Mouse (Mus musculus): ENCODE results near the gene Zfp382. TPM values are rescaled to one million over a fixed set of nuclear protein-coding genes. Genes with fewer than 3 reads are reported as not detected.

Zfp382 gene
- polyA plus RNA-seq (2014; fragmentation: Illumina TruSeq; extraction: RNeasy Lipid Tissue Mini Kit (QIAGEN cat#74804); ENCODE audit: low replicate concordance): 0.37 TPM

GRCm38 (mm10) chr7:30121308-30122187, at the start of gene Zfp382:
Gene Zfp382, plus strand, starts transcription at chr7:30121942.

DNA sequence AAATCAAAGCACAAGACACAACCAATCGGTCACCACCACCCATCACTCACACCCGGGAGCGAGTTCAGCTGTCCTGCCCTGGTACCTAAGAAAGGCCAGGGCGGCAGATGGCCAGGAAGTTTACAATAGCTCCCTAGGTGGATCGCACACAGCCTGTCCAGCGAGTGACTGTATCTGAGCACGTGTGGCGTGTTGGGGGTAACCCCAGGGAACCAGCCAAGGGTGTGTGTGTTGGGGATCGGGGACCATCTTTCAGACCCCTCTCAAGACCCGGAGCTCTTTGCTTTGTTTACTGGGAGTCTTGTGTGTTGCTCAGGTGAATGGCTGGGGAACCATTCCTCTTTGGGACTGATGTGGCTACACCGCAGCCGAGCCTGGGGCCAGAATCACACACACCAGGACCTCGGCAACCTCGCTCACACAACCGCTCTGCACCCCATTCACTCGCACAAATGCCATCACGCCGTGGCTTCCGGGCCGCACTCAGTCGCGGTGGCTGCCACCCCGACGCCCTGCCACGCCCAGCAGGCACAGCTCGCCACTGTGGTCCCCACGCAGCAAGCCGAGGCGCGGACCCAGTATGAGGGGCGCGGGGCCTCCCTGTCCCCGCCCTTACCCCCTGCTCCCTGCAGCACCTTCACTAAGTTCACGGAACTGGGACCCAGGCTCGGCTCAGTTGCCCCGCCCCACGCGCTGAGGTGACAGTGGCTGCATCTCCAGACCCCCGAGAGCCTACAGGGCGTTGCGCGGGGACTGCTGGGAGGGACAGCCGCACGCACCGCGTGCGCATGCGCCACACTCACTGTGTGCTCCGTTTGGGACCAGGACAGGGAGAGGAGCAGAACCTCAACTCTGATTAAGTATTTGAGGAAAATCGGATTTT, 49.4 kb upstream of the Zfp382 start, which contains the start of gene Zfp82:
Gene Zfp82 (minus strand): TSS at position 755 of the 883 bp plus-strand sequence.

GRCm38 (mm10) chr7:30090092-30090969, 31.4 kb upstream of the Zfp382 start, which contains the start of the genes Gm26920 and Zfp566:
Gene Gm26920, minus strand, starts transcription at chr7:30090410.
Gene Zfp566, minus strand, starts transcription at chr7:30090527.

DNA sequence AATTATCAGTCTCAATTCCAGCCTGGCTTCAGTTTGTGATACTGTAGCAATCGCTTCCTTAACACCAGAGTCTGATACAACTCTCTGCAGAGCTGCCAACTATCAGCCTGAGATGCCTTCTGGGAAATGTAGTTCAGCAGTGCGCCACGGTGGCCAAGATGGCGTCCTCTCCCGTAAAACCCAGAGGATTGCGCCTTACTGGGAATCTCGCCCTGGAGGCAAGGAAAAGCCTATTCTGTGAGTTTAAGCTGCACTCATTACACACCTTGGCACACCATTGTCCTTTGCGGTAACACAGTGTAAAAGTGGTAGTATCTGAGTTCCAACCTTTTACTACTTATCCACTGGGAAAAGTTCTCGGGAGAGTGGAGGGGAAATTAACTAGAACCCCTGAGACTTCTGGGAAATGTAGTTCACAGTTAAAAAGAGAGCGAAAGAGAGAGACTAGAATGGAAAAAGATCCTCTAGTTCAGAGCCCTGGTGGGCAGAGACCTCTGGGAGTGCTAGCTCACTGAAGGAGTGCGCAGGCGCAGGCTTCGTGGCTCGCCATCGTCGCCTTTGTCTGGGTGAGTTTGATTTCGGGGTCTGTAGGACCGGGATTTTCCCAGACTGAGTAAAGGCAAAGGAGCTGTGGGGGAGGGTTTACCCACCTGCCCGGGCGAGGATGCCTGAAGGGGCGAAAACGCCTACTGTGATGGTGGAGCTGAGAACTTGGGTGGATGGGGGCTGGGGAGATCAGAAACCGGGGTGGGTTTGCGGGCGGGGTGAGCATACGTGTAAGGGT, 26.9 kb upstream of the Zfp382 start, which contains the start of gene Zfp260:
Gene Zfp260 (plus strand): TSS at position 132 of the 784 bp plus-strand sequence.

GRCm38 (mm10) chr7:30169583-30170282, 48.0 kb downstream of the Zfp382 start, which contains the start of gene Zfp146:
Gene Zfp146, minus strand, starts transcription at chr7:30169750.

GRCm38 (mm10) chr7:30183879-30184289, 62.1 kb downstream of the Zfp382 start, which contains the start of gene Cox7a1:
Gene Cox7a1, plus strand, starts transcription at chr7:30184144.

Other genes starting within 250 kb of the Zfp382 start
- 4.0 TPM for gene Zfp27, start 215.4 kb upstream of the Zfp382 start, polyA plus RNA-seq (2014; fragmentation: Illumina TruSeq; extraction: RNeasy Lipid Tissue Mini Kit (QIAGEN cat#74804); ENCODE audit: low replicate concordance)
- gene Zfp383, start 213.7 kb upstream of the Zfp382 start, polyA plus RNA-seq (2014; fragmentation: Illumina TruSeq; extraction: RNeasy Lipid Tissue Mini Kit (QIAGEN cat#74804); ENCODE audit: low replicate concordance): 3.3 TPM
- gene Zfp74, start 167.9 kb upstream of the Zfp382 start, polyA plus RNA-seq (2014; fragmentation: Illumina TruSeq; extraction: RNeasy Lipid Tissue Mini Kit (QIAGEN cat#74804); ENCODE audit: low replicate concordance): 2.9 TPM
- 4.6 TPM for gene Zfp568, start 138.0 kb upstream of the Zfp382 start, polyA plus RNA-seq (2014; fragmentation: Illumina TruSeq; extraction: RNeasy Lipid Tissue Mini Kit (QIAGEN cat#74804); ENCODE audit: low replicate concordance)
- gene Zfp14, start 70.6 kb upstream of the Zfp382 start, polyA plus RNA-seq (2014; fragmentation: Illumina TruSeq; extraction: RNeasy Lipid Tissue Mini Kit (QIAGEN cat#74804); ENCODE audit: low replicate concordance): 2.1 TPM
- gene Zfp82, start 49.0 kb upstream of the Zfp382 start, polyA plus RNA-seq (2014; fragmentation: Illumina TruSeq; extraction: RNeasy Lipid Tissue Mini Kit (QIAGEN cat#74804); ENCODE audit: low replicate concordance): 2.3 TPM
- gene Gm26920, start 31.5 kb upstream of the Zfp382 start, polyA plus RNA-seq (2014; fragmentation: Illumina TruSeq; extraction: RNeasy Lipid Tissue Mini Kit (QIAGEN cat#74804); ENCODE audit: low replicate concordance): not detected
- gene Zfp566, start 31.4 kb upstream of the Zfp382 start, polyA plus RNA-seq (2014; fragmentation: Illumina TruSeq; extraction: RNeasy Lipid Tissue Mini Kit (QIAGEN cat#74804); ENCODE audit: low replicate concordance): 1.6 TPM
- gene Zfp260, start 27.2 kb upstream of the Zfp382 start, polyA plus RNA-seq (2014; fragmentation: Illumina TruSeq; extraction: RNeasy Lipid Tissue Mini Kit (QIAGEN cat#74804); ENCODE audit: low replicate concordance): 98.7 TPM
- 20.8 TPM for gene Zfp146, start 47.8 kb downstream of the Zfp382 start, polyA plus RNA-seq (2014; fragmentation: Illumina TruSeq; extraction: RNeasy Lipid Tissue Mini Kit (QIAGEN cat#74804); ENCODE audit: low replicate concordance)
- gene Cox7a1, start 62.2 kb downstream of the Zfp382 start, polyA plus RNA-seq (2014; fragmentation: Illumina TruSeq; extraction: RNeasy Lipid Tissue Mini Kit (QIAGEN cat#74804); ENCODE audit: low replicate concordance): 4.2 TPM
- gene Capns1, start 76.9 kb downstream of the Zfp382 start, polyA plus RNA-seq (2014; fragmentation: Illumina TruSeq; extraction: RNeasy Lipid Tissue Mini Kit (QIAGEN cat#74804); ENCODE audit: low replicate concordance): 24.3 TPM
- gene Polr2i, start 110.0 kb downstream of the Zfp382 start, polyA plus RNA-seq (2014; fragmentation: Illumina TruSeq; extraction: RNeasy Lipid Tissue Mini Kit (QIAGEN cat#74804); ENCODE audit: low replicate concordance): not detected
- gene Tbcb, start 110.3 kb downstream of the Zfp382 start, polyA plus RNA-seq (2014; fragmentation: Illumina TruSeq; extraction: RNeasy Lipid Tissue Mini Kit (QIAGEN cat#74804); ENCODE audit: low replicate concordance): 3.2 TPM
- not detected for gene Ovol3, start 113.8 kb downstream of the Zfp382 start, polyA plus RNA-seq (2014; fragmentation: Illumina TruSeq; extraction: RNeasy Lipid Tissue Mini Kit (QIAGEN cat#74804); ENCODE audit: low replicate concordance)
- not detected for gene Thap8, start 158.2 kb downstream of the Zfp382 start, polyA plus RNA-seq (2014; fragmentation: Illumina TruSeq; extraction: RNeasy Lipid Tissue Mini Kit (QIAGEN cat#74804); ENCODE audit: low replicate concordance)
- gene Wdr62, start 158.5 kb downstream of the Zfp382 start, polyA plus RNA-seq (2014; fragmentation: Illumina TruSeq; extraction: RNeasy Lipid Tissue Mini Kit (QIAGEN cat#74804); ENCODE audit: low replicate concordance): not detected
- 1.2 TPM for gene Clip3, start 169.8 kb downstream of the Zfp382 start, polyA plus RNA-seq (2014; fragmentation: Illumina TruSeq; extraction: RNeasy Lipid Tissue Mini Kit (QIAGEN cat#74804); ENCODE audit: low replicate concordance)
- gene Alkbh6, start 186.8 kb downstream of the Zfp382 start, polyA plus RNA-seq (2014; fragmentation: Illumina TruSeq; extraction: RNeasy Lipid Tissue Mini Kit (QIAGEN cat#74804); ENCODE audit: low replicate concordance): 2.9 TPM
- 1.6 TPM for gene Syne4, start 192.9 kb downstream of the Zfp382 start, polyA plus RNA-seq (2014; fragmentation: Illumina TruSeq; extraction: RNeasy Lipid Tissue Mini Kit (QIAGEN cat#74804); ENCODE audit: low replicate concordance)
- gene E130208F15Rik, start 199.8 kb downstream of the Zfp382 start, polyA plus RNA-seq (2014; fragmentation: Illumina TruSeq; extraction: RNeasy Lipid Tissue Mini Kit (QIAGEN cat#74804); ENCODE audit: low replicate concordance): 0.71 TPM
- 1.3 TPM for gene Sdhaf1, start 202.0 kb downstream of the Zfp382 start, polyA plus RNA-seq (2014; fragmentation: Illumina TruSeq; extraction: RNeasy Lipid Tissue Mini Kit (QIAGEN cat#74804); ENCODE audit: low replicate concordance)
- 0.41 TPM for gene Lrfn3, start 240.8 kb downstream of the Zfp382 start, polyA plus RNA-seq (2014; fragmentation: Illumina TruSeq; extraction: RNeasy Lipid Tissue Mini Kit (QIAGEN cat#74804); ENCODE audit: low replicate concordance)

Data from small intestine, adult 10 weeks (tissue).